Mouse (Mus musculus) layer of hippocampus, postnatal 10 days (tissue): ENCODE results near the gene Abl2. TPM values are rescaled to one million over a fixed set of nuclear protein-coding genes. Genes with fewer than 3 reads are reported as not detected.
"Not testable (repeated sequence)": the region's sequence is repeated elsewhere in the genome, so short reads cannot be mapped to it uniquely, and the experiment has no call there.

Experiments used
- DNase-seq, 2 experiments: peaks; one replicate each; pipeline ENCODE4 v3.0.0; 2021; ENCODE audit warnings: low spot score in 2 of 2
- total RNA-seq, 2 experiments: library from RNA; stranded (reverse); gene quantifications; 2 replicates each; pipeline ENCODE4 v1.2.3; 2021

Gene Abl2
- total RNA-seq, 2 experiments from 2014 or later = 71.4 to 71.8 TPM

DNA sequence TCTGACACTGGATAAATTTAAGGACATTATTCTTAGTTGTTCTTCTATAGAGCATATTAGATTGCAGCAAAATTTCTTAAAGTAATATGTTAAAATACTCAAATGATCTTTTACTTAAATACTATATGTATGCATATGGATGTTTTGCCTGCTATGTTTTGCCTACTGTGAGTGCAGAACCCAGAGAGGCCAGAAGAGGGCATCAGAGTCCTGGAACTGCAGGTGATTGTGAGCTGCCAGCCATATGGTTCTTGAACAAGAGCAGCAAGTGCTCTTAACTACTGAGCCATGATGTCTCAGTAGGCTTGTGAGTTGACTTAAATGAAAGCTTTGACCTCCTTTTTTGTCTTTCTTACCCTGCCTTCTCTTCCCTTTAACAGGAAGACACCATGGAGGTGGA, 72.4 kb downstream of the Abl2 start:
- no peak for DNase-seq

DNA sequence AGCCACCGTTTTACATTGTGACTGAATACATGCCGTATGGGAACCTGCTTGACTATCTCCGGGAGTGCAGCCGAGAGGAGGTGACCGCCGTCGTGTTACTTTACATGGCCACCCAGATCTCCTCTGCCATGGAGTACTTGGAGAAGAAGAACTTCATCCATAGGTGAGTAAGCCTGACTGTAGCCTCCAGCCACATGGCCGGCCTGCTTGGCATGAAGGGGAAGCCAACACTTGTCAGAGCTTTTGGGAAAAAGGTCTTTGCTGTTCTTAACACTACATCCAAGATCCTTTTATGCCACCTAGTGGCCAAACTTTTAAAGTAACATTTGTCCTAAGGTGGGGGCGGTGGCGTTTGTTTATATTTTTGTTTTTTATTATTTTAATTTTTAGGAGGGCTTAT, 74.5 kb downstream of the Abl2 start:
- DNase-seq = no peak

DNA sequence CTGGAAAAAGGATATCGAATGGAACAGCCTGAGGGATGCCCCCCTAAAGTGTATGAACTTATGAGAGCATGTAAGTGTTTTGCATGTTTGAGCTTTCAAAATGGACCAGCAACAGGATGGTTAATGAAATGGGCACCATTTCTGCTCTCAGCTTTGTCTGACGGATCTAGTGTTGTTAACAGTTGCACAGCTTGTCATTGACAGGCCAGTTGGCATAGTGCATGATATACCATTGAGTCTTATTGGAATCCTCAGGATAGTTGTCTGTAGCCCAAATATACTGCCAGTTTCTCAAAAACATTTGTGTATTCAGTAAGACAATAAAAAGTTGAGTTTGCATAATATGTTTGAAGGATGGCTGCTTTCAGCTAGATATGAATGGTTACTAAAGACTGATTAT, 76.6 kb downstream of the Abl2 start:
- DNase-seq = no peak

DNA sequence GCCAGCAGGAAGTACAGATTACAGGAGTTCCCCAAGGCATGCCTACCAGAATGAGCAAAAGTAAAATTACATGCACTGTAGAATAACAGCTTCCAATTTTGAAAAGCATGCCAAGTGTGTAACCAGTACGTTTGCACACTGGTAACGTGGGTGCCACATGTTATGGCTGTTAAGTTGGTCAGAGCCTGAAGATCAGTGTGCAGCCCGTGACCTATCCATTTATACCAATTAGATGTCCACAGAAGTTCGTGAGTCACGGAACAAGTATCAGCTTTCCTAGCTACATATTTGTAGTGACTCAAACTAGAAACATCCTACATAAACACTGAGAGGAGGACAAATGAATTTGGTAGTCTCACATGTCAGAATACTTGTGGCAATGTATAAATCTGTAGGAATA, 80.9 kb downstream of the Abl2 start:
- DNase-seq = no peak

DNA sequence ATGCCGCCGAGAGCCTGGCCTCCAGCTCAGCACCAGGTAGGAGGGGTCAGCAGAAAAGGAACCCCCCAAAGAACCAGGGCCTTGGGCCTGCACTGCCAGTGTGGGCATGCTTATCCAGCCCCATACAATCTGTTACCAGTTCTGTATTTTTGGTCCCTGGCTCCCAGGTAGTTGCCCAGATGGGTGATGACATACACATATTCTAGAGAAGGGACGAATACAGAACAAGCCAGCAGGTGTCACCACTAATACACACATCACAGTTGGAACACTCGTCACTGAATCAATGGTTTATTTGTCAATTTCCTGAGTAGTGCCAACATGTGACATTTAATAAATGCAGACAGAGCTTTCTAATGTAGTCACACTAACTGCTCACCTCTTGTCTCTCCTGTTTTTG, 82.0 kb downstream of the Abl2 start:
- no peak for DNase-seq

DNA sequence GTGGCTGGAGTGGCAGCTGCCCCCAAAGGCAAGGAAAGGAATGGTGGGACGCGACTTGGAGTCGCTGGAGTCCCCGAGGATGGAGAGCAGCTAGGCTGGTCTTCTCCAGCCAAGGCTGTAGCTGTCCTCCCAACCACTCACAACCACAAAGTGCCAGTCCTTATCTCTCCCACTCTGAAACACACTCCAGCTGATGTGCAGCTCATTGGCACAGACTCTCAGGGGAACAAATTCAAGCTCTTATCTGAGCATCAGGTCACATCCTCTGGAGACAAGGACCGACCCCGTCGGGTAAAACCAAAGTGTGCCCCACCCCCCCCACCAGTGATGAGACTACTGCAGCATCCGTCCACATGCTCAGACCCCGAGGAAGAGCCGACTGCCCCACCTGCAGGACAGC, 83.2 kb downstream of the Abl2 start:
- DNase-seq = no peak

DNA sequence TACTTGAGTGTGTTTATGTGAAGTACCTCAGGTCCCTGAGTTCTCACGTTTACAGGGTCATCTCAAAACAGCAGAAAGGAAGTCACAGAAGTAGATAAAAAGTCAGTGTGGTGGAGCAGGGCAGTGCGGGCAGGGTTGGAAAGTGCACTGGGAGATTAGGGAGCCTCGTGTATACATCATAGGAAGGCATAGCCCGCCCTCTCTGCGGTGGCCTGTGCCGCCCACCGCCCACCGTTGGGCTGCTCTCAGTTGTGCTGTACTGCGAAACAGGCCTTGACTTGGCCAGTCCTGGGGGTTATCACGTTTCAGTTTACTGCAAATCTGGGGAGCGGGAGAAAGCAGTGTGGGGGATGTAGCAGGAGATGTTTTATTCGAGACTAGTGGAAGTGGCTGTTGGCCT, 84.2 kb downstream of the Abl2 start:
- no peak for DNase-seq

DNA sequence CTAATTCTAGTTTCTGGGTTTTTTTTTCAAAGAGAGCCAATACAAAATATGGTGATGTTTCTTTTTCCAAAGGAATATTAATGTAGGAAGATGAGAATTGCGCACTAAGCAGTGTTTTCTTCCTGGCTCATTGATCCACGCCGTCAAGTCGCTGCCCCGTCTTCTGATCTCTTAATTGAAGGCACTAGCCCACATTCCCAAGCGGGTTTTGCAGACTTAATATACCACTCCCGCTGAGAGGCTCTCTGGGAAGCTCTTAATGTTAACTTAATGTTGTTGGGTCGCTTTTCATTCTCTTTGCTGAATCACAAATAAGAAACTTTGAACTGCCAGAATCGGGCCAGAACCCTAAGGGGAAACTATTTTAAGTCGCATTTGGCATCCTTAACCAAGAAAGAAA, 85.5 kb downstream of the Abl2 start:
- DNase-seq = no peak

DNA sequence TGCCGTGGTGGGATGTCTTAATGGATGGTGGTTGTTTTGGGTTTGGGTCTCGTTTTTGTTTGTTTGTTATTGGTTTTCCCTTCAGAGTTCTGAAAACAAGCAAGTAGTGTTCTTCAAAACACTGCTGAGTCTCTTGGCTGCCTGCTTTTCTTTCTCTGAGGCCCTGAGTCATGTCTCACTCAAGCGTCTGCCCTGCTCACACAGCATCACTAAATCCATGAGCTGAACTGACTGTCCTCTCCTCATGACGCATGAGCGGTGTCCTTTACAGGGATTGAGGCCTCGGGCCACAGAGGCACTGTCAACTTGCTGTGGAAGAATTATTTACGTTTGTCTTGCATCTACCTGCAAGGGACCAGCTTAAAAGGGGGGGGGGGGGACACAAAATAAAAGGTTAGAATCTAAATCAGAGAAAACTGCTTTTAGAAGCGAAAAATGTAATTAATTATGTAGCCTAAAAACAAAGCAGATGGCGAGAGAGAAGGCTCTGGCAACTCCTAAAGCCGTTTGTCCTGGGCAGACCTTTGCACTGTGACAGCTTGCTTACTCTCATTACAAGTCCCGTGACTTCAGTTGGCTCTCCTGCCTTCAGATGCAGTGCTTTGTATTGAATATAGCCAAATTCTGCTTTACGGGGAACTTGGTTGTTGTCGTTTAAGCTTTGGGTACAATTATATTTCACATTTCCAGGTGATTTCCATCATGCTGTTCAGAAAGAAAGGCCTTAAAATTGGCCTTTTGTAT, 86.4 kb downstream of the Abl2 start:
- no peak for DNase-seq

DNA sequence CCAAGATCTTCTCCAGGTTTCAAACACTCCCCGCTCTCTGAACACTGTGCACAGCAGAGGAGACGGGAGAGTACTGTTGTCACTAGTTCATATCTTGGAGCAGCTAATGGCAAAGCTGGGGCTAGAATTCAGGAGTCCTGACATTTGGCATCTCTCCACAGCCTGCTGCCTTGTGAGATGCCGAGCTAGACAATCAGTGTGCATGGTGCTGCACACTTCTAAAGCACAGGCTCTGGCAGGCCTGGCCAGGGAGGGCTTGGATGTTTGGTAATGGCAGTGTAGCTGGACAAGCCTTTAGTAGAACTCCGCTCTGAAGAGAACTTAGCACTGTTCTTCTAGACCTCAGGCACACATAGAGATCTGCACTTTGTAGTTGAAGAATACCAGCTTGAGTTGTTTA, 87.4 kb downstream of the Abl2 start:
- no peak for DNase-seq

DNA sequence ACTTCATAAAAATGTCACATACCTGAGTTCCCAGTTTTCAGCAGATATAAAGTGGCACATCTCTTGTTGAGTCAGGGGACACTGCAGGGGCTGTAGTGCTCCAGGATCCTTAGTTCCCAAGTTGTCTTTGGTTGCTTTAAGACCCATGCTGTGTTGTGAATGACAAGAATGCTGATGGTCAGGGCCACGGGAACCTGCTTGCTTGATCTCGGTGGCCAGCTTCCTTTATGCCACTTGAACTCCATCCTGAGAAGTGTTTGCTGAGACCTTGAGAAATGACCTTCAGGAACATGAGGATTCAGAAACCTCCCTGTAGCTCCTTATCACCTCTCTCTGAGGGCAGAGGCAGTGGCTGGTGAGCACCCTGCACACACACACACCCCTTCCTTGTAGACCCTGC, 90.1 kb downstream of the Abl2 start:
- DNase-seq = no peak

DNA sequence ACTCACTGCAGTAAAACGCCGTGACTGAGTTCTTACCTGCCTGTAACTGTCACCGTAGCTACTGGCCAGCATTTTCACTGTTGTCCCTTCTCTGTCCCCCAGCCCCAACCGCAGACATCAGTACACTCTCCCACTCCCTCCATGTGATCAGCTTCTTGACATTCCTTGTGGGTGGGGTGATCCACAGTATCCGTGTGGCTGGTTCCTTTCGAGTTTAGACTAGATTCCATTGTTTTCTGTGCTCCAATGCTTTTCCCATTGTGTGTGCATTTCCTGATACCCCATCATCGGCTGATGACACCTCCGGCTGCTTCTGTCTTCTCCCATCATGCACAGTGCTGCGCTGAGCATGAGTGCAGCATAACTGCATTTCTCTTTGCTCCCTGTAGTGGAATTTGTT, 92.0 kb downstream of the Abl2 start:
- DNase-seq = no peak

DNA sequence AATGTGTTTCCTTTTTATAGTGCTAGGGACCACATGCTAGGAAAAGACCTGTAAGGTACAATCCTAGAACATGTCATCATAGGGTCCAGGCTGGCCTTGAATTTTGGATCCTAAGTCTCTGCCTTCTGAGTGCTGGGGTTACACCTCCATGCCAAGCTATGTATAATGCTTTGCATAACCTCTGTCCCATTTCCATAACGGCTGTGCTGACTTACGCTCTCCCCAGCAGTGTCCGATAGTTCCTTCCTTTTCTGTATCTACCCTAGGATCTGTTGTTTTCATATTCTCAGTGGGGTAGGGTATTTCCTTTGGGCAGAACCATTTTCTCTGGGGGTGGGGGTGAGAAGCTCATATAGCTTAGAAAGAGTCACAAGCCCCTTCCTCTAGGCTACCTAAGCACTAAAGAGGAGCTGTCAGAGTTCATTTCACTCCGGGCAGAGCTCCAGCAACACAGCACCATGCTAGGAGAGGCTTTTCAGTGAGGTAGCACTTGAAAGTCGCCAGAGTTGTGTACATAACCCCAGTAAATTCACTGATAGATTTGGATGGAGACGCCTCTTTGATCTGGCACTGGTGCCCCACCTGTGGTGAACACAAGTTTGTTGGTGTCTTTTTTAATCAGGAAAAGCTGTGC, 93.7 kb downstream of the Abl2 start:
- DNase-seq = no peak

DNA sequence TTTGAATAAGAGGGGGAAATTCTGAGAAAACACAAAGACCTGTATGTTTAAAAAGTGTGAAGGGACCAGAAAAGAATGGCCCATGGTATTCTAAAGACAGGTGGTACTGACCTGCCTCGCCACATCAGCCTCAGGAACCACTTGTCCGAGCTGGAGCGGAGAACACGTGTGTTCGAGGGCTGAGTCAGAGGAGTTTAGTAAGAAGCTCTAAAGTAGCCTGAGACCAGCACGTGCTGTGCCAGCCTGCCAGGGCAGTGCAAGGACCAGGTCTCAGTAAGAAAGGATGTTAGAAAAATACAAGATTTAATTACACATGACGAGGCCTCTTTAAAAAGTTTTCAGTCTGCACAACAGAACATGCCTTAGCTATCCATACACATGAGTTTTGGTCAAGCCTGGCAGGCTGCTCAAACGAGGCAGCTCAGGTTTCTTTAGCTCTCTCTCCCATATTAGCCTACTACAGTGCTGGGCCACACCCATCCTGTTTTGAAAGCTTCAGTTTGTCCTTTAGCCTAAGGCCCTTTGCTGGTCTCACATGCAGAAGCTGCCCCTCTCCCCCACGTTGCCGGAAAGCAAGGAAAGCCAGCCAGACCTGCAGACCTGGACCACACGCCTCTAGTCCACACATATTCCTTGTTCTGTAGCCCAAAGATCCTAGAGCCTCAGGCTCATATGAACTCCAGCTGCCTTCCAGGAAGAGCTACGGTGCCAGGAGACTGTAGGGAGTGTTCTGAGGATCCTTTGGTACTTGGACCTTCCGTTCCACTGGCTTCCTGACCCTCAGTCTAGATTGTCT, 96.3 kb downstream of the Abl2 start:
- no peak for DNase-seq

DNA sequence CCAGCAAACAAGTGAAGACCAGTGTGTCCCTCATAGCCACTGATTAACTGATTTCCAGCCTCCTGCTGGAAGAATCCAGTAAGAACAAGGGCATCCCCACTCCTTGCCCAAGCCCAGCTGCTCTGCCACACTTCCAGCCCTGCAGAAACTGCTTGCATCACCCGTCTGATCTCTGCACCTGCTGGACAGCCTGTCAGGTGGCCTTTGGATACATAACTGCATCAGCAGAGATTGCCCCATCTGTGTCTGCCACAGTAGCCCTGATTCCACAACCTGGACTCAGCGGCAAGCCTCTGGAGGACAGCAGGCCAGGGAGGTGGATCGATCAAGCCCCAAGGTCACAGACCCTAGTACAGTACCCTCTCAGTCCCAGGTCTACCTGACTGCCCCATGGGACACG, 98.9 kb downstream of the Abl2 start:
- no peak for DNase-seq

DNA sequence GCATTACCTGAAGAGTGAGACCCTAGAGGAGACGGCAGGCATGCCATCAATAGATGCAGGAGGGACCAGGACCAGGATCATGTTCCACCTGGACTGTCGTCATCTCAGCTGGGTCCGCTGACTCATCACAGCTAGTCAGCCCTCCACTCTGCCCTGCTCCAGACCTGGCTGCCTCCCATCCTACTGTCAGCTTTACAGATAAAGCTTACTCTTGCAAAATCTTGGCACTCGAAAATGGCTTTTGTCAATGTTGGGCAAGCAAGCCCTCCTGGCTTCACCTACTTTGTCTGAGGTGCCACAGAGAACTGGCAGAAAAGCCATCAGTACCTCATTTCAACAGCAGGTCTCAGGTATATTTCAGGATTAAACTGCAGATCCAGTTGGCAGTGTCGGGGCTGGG, 100.1 kb downstream of the Abl2 start:
- DNase-seq = no peak

DNA sequence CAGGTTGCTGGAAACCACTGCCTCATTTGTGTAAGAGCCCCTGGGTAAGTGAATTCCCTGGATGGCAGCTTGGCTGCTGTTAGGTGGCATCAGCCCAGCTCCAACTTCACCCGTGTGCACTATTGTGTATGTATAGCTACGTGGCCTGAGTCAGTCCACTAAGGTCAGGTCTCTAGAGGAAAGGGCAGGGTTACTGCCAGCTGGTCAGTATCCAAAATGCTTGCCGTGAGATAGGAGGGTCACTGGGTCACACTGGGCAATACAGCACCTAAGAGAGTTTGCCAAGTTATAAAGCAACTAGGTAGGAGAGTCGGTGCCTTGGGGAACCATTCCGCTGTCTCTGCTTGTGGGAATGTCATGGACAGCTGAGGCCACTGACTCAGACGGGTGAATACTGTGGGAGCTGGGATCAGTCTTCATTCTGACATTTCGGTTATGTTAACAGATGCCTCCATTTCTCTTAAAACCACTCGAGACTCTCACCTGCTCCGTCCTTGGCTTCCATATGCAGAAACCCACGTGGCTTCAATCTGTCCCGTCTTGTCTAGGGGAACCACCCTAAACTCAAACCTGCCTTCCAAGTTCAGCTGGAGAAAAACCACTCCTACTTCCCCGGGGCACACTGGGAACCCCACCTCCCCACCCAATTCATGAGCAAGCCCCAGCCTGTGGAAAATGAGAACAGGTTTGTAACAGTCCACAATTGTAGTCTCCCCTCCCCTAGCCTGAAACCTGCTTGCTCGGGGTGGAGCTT, 101.5 kb downstream of the Abl2 start:
- DNase-seq = no peak

DNA sequence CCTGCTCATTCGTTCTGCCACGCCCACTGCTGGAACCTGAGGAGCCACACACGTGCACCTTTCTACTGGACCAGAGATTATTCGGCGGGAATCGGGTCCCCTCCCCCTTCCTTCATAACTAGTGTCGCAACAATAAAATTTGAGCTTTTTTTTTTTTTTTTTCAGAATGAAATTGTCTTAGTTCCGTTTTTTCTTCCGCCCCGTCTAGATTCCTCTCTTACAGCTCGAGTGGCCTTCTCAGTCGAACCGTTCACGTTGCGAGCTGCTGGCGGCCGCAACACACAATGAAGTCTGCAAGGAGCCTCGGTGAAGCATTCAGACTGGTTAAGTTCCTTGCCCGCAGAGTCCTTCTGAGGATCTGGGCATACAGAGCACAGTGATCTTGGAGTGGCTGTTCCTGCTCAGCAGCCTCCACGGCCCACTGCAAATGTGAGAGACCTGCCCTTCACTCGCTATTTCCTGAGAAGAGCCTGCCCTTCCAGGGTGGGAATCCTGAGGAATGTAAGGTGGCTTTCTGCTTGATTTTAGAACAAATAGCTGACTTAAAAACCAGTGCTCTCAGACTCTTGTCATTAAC, 102.2 kb downstream of the Abl2 start:
- DNase-seq = not testable (repeated sequence)

DNA sequence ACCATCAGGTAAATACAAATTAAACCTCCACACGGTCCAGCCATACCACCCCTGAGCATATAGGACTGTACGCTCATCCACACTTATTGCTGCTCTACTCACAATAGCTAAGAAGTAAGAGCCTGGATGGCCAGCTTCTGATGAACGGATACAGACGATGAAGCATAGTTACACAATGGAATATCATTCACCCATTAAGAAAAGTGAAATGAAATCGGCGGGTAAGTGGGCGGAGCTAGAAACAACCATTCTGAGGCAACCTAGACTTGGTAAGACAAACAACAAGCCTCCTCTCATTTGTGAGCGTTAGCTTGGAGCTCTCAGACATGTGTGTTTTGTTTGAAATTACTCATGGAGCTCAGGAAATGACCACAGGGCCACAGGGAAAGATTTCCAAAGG, 107.2 kb downstream of the Abl2 start:
- DNase-seq = no peak

DNA sequence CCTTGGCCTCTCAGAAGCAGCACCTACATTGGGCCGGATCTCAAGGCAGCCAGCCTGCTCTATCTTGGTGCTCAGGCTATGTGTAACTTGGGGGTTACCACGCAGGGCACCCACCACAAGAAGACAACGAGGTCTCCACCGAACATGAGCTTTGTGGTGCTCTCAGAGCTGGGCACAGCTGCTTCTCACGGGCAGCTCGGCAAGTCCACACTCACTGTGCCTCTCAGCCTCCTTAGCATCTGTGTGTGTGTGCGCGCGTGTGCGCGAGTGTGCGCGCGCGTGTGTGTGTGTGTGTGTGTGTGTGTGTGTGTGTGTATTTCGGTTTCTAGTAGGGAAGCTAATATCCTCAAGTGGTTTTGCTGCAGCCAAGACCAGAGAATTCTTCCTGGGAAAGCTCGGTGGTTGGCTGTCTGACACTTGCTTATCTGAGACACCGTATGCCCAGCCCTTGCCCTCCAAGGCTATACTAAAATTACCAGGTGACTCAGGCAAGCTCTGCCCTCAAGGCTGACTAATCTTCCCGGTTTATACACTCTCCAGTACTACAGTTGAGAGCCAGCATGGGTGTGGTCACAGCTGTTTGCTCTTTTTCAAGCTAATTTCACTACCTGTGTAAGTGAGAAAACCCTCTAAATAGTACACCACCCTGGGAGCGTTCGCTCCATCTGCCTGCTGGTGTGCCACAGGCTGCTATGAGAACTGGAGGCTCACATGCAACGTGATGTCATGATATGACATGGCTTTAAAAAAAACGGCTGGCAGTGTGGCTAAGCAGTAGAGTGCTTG, 108.7 kb downstream of the Abl2 start:
- no peak for DNase-seq

DNA sequence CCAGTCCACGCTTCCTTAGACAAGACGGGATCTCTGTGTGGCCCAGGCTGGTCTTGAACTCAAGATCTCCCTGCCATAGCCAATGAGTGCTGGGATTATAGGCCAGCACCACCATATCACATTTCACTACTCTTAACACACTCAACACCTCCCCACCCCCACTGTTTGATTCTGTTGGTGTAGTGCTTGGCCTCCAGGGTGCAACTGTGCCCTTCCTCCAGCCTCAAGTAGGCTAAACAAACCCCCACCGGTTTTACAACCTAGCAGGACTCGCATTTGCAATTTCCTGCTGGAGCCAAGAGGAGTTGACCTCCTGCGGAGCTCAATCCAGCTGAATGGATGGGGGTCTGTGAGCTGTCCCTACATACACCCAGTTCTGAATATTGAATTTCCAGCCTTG, 110.0 kb downstream of the Abl2 start:
- no peak for DNase-seq
